Mouse (Mus musculus): ENCODE results near the gene 2610001J05Rik.
"Not testable (repeated sequence)": the region's sequence is repeated elsewhere in the genome, so short reads cannot be mapped to it uniquely, and the experiment has no call there.

The 2610001J05Rik gene

GRCm38 (mm10) chr6:13870919-13871624 is at the start of gene 2610001J05Rik:
2610001J05Rik (minus strand) TSS chr6:13871518.
- peak; percentile 94 for DNase-seq

- no peak for DNase-seq
Measured at GRCm38 (mm10) chr6:13909762-13910537, 38.6 kb upstream of the 2610001J05Rik start.

GRCm38 (mm10) chr6:13902941-13903627 is 31.8 kb upstream of the 2610001J05Rik start:
- DNase-seq = no peak

GRCm38 (mm10) chr6:13884877-13885592 is 13.7 kb upstream of the 2610001J05Rik start:
- no peak for DNase-seq

- DNase-seq = no peak
Measured at GRCm38 (mm10) chr6:13882919-13883318, 11.6 kb upstream of the 2610001J05Rik start.

- no peak for DNase-seq
Measured at GRCm38 (mm10) chr6:13873959-13874358, 2.6 kb upstream of the 2610001J05Rik start.

- no peak for DNase-seq
Measured at GRCm38 (mm10) chr6:13872076-13872475, 758 bp upstream of the 2610001J05Rik start.

GRCm38 (mm10) chr6:13871625-13871958 is 274 bp upstream of the 2610001J05Rik start:
- no peak for DNase-seq

GRCm38 (mm10) chr6:13870289-13870741 is 1.0 kb downstream of the 2610001J05Rik start:
- DNase-seq = no peak

- no peak for DNase-seq
Measured at GRCm38 (mm10) chr6:13860596-13860995, 10.7 kb downstream of the 2610001J05Rik start.

- DNase-seq = no peak
Measured at GRCm38 (mm10) chr6:13859877-13860585, 11.3 kb downstream of the 2610001J05Rik start.

- DNase-seq = no peak
Measured at GRCm38 (mm10) chr6:13854230-13854629, 17.1 kb downstream of the 2610001J05Rik start.

GRCm38 (mm10) chr6:13853244-13853643 is 18.1 kb downstream of the 2610001J05Rik start:
- DNase-seq = no peak

- DNase-seq = not testable (repeated sequence)
Measured at GRCm38 (mm10) chr6:13846031-13846430, 25.3 kb downstream of the 2610001J05Rik start.

GRCm38 (mm10) chr6:13839345-13840054 is 31.8 kb downstream of the 2610001J05Rik start, which contains the start of gene Gpr85:
Gpr85 (minus strand) TSS chr6:13839942.
- DNase-seq = no peak

- peak; percentile 39 for DNase-seq
Measured at GRCm38 (mm10) chr6:13838677-13839344, 32.5 kb downstream of the 2610001J05Rik start.

GRCm38 (mm10) chr6:13837916-13838676 is 33.2 kb downstream of the 2610001J05Rik start:
- no peak for DNase-seq

GRCm38 (mm10) chr6:13836967-13837570 is 34.2 kb downstream of the 2610001J05Rik start:
- DNase-seq = no peak

Data from kidney, adult 11 months (tissue).